Mouse (Mus musculus): ENCODE measurements around the gene Tymp. TPM values are rescaled to one million over a fixed set of nuclear protein-coding genes. Genes with fewer than 3 reads are reported as not detected.
A peak's percentile ranks its signal among the peaks of the same experiment; 100 is the strongest.

Gene Tymp
- polyA plus RNA-seq, 1 experiment from 2014 or later: 0.97 TPM

DNA sequence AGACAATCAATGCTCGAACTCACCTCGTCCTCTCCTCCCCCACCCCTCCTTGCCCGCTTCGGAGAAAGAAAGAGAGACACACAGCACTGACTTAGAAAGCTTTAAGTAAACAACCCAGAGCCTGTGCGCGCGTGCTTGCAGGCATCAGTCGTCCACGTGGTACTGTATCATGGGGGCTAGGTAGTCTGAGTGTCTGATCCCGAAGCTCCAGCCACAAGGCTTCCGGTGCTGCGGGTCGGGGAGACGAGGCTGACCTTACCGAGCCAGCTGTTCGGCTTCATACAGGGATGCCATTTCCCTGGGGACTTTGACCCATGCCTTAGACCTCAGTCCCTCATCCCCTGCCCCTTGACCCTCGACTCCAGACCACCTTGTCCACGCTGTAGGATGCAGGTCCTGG, 523 bp upstream of the Tymp start:
- Histone ChIP-seq H3K36me3 (ENCODE audit: control insufficient read depth, insufficient read depth) (peaks cover 1% of the 10 kb centered on the region), H3K9ac (ENCODE audit: low read length) (0 out of 2 replicates have a peak overlapping the region, but pooled peaks have one; percentile 9), H3K4me2 (ENCODE audit: low read depth, low read length) (peak overlapping the region; percentile 32; the same call in 1 of the 2 replicates), H3K27me3 (ENCODE audit: control insufficient read depth, insufficient read depth, low read length) (peaks cover 35% of the 10 kb centered on the region), H3K27ac (ENCODE audit: low read length) (no peak overlapping the region), H3K4me1 (ENCODE audit: control insufficient read depth, insufficient read depth, low read length) (peaks cover 28% of the 10 kb centered on the region), H3K9me3 (replicated peaks; ENCODE audit: control insufficient read depth, low read length) (no peaks in the 10 kb centered on the region), H3K4me3 (ENCODE audit: low read length) (peak overlapping the region; percentile 8; the same call in 1 of the 2 replicates)
- WGBS: 6% methylated on average over 18 of the region's 18 CpGs
- no peak for ATAC-seq (replicated peaks; ENCODE audit: extremely low read depth, insufficient read depth, low FRiP score)

DNA sequence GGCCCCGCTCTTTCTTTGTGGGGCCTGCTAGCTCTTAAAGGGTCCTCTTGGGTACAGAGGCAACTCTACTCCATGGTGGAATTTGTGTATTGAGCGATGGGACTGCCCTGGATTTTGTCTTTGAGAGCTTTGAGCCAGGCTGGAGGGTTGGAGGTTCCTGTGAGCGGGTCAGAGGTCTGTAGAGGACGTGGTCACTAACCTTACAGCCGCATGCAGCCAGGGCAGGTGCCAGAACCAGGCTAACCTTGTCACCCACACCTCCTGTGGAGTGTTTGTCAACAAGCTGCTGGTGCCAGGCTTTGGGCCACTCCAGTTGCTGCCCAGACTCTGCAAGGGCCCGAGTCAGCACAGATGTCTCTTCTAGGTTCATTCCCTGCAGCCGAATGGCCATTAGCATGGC, 799 bp downstream of the Tymp start:
- Histone ChIP-seq H3K27ac (ENCODE audit: low read length) (no peak overlapping the region), H3K9ac (ENCODE audit: low read length) (no peak overlapping the region), H3K4me2 (ENCODE audit: low read depth, low read length) (no peak overlapping the region), H3K27me3 (ENCODE audit: control insufficient read depth, insufficient read depth, low read length) (peaks cover 35% of the 10 kb centered on the region), H3K4me3 (ENCODE audit: low read length) (no peak overlapping the region), H3K4me1 (ENCODE audit: control insufficient read depth, insufficient read depth, low read length) (peaks cover 28% of the 10 kb centered on the region), H3K36me3 (ENCODE audit: control insufficient read depth, insufficient read depth) (peaks cover 14% of the 10 kb centered on the region), H3K9me3 (replicated peaks; ENCODE audit: control insufficient read depth, low read length) (no peaks in the 10 kb centered on the region)
- ATAC-seq (replicated peaks; ENCODE audit: extremely low read depth, insufficient read depth, low FRiP score): no peak
- WGBS: 72% methylated on average over 7 of the region's 7 CpGs

DNA sequence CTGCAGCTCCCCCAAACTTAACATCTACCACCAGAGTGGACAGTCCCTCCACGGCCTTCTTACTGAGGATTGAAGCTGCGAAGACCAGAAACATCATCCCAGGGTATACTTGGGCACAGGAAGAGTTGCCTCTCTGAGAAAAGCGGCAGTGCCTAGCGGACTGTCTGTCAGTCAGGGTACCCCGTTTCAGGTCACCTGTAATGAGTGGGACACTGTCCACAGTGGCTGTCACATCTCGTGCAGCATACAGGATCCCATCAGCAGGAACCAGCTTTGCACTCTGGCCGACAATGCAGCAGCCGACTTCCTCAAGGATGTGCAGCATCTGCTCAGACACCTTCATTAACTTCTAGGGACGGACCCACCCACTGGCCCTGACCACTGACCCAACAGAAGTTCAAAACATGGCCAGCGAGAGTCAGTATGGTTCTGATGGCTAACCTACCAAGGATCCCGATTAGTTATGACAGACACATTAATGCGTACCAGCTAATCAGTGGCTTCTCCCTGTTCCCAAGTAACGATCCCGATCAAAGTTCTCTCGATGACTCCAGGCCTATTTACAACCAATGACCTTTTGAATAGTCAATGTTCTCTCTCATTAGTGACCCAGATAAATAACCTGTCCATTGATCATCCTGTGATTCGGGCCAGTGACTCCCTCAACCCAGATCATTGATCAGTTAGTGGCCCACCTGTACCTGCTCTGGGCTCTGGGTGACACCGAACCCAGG, 1.9 kb downstream of the Tymp start:
- H3K27ac ChIP-seq (ENCODE audit: low read length): no peak overlapping the region
- ATAC-seq (replicated peaks; ENCODE audit: extremely low read depth, insufficient read depth, low FRiP score): no peak

DNA sequence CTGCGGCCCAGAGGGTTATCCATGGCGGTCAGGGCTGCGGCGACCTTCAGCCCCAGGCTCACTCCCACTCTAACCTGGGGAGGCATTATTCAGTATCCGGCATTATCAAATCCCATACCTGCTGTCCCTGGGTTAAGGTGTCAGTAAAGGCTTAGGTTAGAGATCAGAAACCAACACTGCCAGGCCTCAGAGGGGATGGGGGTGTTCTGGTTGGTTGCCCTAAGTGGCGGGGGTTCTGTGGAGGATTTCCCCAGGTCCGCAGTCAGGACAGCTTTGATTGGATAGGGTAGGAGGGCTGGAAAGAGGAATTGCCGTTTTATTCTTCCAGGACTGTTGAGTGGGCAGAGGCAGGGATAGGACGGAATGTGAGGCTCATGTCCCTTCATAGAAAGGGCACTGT, 2.5 kb downstream of the Tymp start:
- Histone ChIP-seq H3K27me3 (ENCODE audit: control insufficient read depth, insufficient read depth, low read length) (peaks cover 32% of the 10 kb centered on the region), H3K4me3 (ENCODE audit: low read length) (peak overlapping the region; percentile 88), H3K9ac (ENCODE audit: low read length) (peak overlapping the region; percentile 91), H3K27ac (ENCODE audit: low read length) (peak overlapping the region; percentile 97), H3K9me3 (replicated peaks; ENCODE audit: control insufficient read depth, low read length) (no peaks in the 10 kb centered on the region), H3K36me3 (ENCODE audit: control insufficient read depth, insufficient read depth) (peaks cover 30% of the 10 kb centered on the region), H3K4me2 (ENCODE audit: low read depth, low read length) (peak overlapping the region; percentile 93), H3K4me1 (ENCODE audit: control insufficient read depth, insufficient read depth, low read length) (peaks cover 25% of the 10 kb centered on the region)
- WGBS: 41% methylated on average over 9 of the region's 9 CpGs
- ATAC-seq (replicated peaks; ENCODE audit: extremely low read depth, insufficient read depth, low FRiP score): peak; percentile 6; the same call in 1 of the 2 replicates

More for the DNA sequence above, 1.9 kb downstream of the Tymp start:
- Histone ChIP-seq H3K36me3 (ENCODE audit: control insufficient read depth, insufficient read depth) (peaks cover 24% of the 10 kb centered on the region), H3K4me2 (ENCODE audit: low read depth, low read length) (no peak overlapping the region), H3K4me3 (ENCODE audit: low read length) (no peak overlapping the region), H3K9ac (ENCODE audit: low read length) (no peak overlapping the region), H3K9me3 (replicated peaks; ENCODE audit: control insufficient read depth, low read length) (no peaks in the 10 kb centered on the region), H3K4me1 (ENCODE audit: control insufficient read depth, insufficient read depth, low read length) (peaks cover 28% of the 10 kb centered on the region), H3K27me3 (ENCODE audit: control insufficient read depth, insufficient read depth, low read length) (peaks cover 32% of the 10 kb centered on the region)
- WGBS: 90% methylated on average over 17 of the region's 17 CpGs

DNA sequence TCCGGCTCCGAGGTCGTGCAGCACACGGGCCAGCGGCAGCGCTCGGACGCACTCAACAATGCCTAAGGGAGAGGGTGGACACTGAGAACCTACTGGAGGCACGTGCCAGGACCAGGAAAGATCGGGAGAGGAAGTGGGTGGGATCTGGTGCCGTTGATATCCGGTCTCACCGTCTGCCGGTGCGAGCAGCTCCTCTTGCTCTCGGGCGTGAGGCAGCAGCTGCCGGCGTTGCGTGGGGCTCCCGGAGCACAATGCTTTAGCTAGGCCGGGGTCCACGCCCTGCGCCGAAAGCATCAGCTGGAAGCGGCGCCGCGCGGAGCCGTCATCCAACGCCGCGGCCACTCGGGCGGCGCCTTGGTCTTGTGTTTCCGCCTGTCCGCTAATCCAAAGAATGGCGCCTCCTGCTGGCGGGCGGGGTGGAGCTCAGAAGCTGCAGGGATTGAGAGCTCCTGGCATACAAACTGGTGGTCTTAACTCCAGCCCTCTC, 3.0 kb downstream of the Tymp start, which contains the start of gene Sco2:
Sco2 (minus strand) TSS at position 85 of the 487 bp plus-strand sequence.
- H3K4me2 ChIP-seq (ENCODE audit: low read depth, low read length): peak within 1 kb of the TSS; percentile 93

DNA sequence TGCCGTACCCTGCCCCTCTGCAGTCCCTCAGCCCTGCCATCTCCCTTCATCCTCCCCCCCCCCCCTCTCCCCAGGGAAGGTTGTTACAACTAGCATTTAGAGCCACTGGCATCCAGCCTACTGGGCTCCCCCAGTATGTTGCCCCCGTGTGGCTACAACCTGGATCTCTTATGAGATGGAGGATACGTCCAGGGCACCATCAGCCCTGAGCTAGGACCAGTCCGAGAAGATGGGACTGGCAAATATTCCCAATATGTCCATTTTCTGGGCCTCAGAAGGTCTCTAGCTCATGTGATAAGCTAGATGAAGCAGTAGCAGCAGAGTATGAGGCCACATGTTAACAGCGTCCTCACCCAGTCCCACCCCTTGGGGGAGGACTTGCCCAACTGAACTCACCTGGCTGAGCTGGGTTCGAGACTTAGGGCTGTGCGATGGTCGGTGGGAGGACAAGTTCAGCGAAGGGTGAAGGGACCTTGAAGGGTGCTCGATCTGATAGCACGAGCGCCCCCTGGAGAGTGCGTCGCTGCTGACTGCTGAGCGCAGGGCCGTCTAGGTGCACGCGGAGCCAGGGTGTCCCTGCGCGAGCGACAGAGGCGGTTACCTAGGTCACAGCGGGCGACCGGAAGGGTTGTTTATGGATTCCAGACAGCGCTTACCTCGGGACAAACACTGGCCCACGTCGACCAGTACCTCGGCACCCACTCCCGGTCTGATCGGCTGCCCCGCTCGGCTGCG, 3.6 kb downstream of the Tymp start:
- WGBS: 2% methylated on average over 35 of the region's 35 CpGs
- peaks cover 23% of the 10 kb centered on the region for H3K27me3 ChIP-seq (ENCODE audit: control insufficient read depth, insufficient read depth, low read length)
- H3K36me3 ChIP-seq (ENCODE audit: control insufficient read depth, insufficient read depth): peaks cover 42% of the 10 kb centered on the region
- H3K4me2 ChIP-seq (ENCODE audit: low read depth, low read length): peak overlapping the region; percentile 93
- H3K27ac ChIP-seq (ENCODE audit: low read length): peak overlapping the region; percentile 97
- ATAC-seq (replicated peaks; ENCODE audit: extremely low read depth, insufficient read depth, low FRiP score): peak; percentile 86
- H3K9me3 ChIP-seq (replicated peaks; ENCODE audit: control insufficient read depth, low read length): no peaks in the 10 kb centered on the region
- peaks cover 15% of the 10 kb centered on the region for H3K4me1 ChIP-seq (ENCODE audit: control insufficient read depth, insufficient read depth, low read length)
- peak overlapping the region; percentile 91 for H3K9ac ChIP-seq (ENCODE audit: low read length)
- peak overlapping the region; percentile 88 for H3K4me3 ChIP-seq (ENCODE audit: low read length)

More for the DNA sequence above, 3.0 kb downstream of the Tymp start, which contains the start of gene Sco2:
- Histone ChIP-seq H3K4me3 (ENCODE audit: low read length) (peak within 1 kb of the TSS; percentile 88), H3K27ac (ENCODE audit: low read length) (peak within 1 kb of the TSS; percentile 97), H3K9ac (ENCODE audit: low read length) (peak within 1 kb of the TSS; percentile 91), H3K9me3 (replicated peaks; ENCODE audit: control insufficient read depth, low read length) (no peaks in the 10 kb centered on the region), H3K4me1 (ENCODE audit: control insufficient read depth, insufficient read depth, low read length) (peaks cover 19% of the 10 kb centered on the region), H3K36me3 (ENCODE audit: control insufficient read depth, insufficient read depth) (peaks cover 36% of the 10 kb centered on the region), H3K27me3 (ENCODE audit: control insufficient read depth, insufficient read depth, low read length) (peaks cover 27% of the 10 kb centered on the region)
- peak; percentile 83 for ATAC-seq (replicated peaks; ENCODE audit: extremely low read depth, insufficient read depth, low FRiP score)
- WGBS: 0% methylated on average over 42 of the region's 42 CpGs

DNA sequence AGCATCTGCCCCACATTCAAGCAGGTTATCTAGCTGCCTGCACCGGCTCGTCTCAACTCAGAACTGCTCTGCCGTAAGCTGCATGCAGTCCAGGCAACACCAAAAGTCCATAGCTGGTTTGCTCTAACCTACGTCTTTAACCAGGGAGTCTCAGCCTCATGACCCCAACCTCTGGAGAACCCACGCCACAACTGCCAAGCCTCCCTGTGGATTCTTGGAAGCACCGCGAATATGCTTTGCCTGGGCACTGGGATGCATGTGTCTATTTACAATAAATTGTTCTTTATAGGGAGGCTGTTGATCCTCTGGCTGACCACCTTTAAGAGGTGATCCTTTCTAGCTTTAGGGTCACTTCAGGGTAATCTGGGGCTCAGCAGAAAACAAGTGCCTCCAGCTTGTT, 4.3 kb downstream of the Tymp start:
- peaks cover 48% of the 10 kb centered on the region for H3K36me3 ChIP-seq (ENCODE audit: control insufficient read depth, insufficient read depth)
- H3K4me3 ChIP-seq (ENCODE audit: low read length): peak overlapping the region; percentile 88; the same call in 1 of the 2 replicates
- H3K9me3 ChIP-seq (replicated peaks; ENCODE audit: control insufficient read depth, low read length): no peaks in the 10 kb centered on the region
- H3K4me1 ChIP-seq (ENCODE audit: control insufficient read depth, insufficient read depth, low read length): peaks cover 15% of the 10 kb centered on the region
- 83% methylated on average over 7 of the region's 7 CpGs for WGBS
- H3K9ac ChIP-seq (ENCODE audit: low read length): peak overlapping the region; percentile 91; the same call in 1 of the 2 replicates
- H3K27me3 ChIP-seq (ENCODE audit: control insufficient read depth, insufficient read depth, low read length): peaks cover 16% of the 10 kb centered on the region
- peak overlapping the region; percentile 97 for H3K27ac ChIP-seq (ENCODE audit: low read length)
- H3K4me2 ChIP-seq (ENCODE audit: low read depth, low read length): peak overlapping the region; percentile 93
- ATAC-seq (replicated peaks; ENCODE audit: extremely low read depth, insufficient read depth, low FRiP score): no peak

DNA sequence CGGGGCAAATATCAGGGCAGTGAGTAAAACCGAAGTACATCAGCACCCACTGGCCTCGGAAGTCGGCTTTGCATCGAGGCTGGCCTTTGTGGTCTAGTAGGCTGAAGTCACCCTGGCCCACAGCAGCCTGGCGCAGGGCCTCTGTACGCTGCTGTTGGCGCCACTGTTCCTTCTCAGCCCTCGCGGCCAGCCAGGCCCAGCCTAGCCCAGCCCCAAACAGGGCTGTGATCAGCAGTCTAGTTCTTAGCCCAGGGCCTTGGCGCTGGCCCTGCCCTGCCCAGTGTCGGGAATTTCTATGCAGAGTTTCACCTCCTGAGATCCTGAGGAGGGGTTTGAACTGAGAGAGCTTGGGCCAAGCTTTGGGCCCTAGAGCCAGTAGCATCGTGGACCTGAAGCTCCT, 4.8 kb downstream of the Tymp start:
- peaks cover 52% of the 10 kb centered on the region for H3K36me3 ChIP-seq (ENCODE audit: control insufficient read depth, insufficient read depth)

More for the DNA sequence above, 4.8 kb downstream of the Tymp start:
- H3K4me3 ChIP-seq (ENCODE audit: low read length): no peak overlapping the region
- H3K27me3 ChIP-seq (ENCODE audit: control insufficient read depth, insufficient read depth, low read length): peaks cover 11% of the 10 kb centered on the region
- no peaks in the 10 kb centered on the region for H3K9me3 ChIP-seq (replicated peaks; ENCODE audit: control insufficient read depth, low read length)
- WGBS: 88% methylated on average over 13 of the region's 13 CpGs
- no peak overlapping the region for H3K4me2 ChIP-seq (ENCODE audit: low read depth, low read length)
- peaks cover 13% of the 10 kb centered on the region for H3K4me1 ChIP-seq (ENCODE audit: control insufficient read depth, insufficient read depth, low read length)
- no peak overlapping the region for H3K27ac ChIP-seq (ENCODE audit: low read length)
- no peak overlapping the region for H3K9ac ChIP-seq (ENCODE audit: low read length)
- ATAC-seq (replicated peaks; ENCODE audit: extremely low read depth, insufficient read depth, low FRiP score): no peak
